Mouse (Mus musculus): Measurements from ENCODE around the gene Tmem144. TPM values are rescaled to one million over a fixed set of nuclear protein-coding genes. Genes with fewer than 3 reads are reported as not detected.

Tmem144 gene
- total and polyA plus RNA-seq, 3 experiments, result 0.59 to 2.0 (median 1.3) TPM

DNA sequence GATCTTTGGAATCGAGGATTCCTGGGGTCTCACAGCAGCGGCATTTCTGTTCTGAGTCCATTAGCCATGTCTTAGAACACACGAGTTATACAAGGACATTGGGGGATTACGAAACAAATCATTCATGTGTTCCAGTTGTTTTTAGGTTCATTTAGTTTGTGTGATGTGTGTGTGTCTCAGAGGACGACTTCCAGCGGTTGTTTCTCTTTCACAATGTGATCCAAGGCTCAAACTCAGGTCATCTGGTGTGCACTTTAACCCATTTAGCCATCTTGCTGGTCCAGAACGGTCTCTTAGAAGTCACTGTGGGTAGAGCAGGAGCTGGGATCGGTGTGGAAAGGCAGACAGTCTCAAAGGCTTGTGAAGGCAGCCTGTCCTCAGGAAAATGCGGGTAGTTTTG lies 47.3 kb upstream of the Tmem144 start:
- Histone ChIP-seq H3K4me3 (replicated peaks in 1 of 3; ENCODE audit: low read depth in 2 of 3, low read length in 2 of 3, poor library complexity in 1 of 3) (no peak overlapping the region), H3K27ac (ENCODE audit: insufficient read depth, low read depth) (no peak overlapping the region), H3K9ac (ENCODE audit: insufficient read depth, low read depth) (no peak overlapping the region), H3K9me3 (replicated peaks; ENCODE audit: low read length) (no peaks in the 10 kb centered on the region), H3K4me1 (ENCODE audit: control insufficient read depth in 1 of 2, insufficient read depth in 2 of 2) (peaks cover 0 to 8% of the 10 kb centered on the region in 2 experiments; a peak in 2 of 4 replicates), H3K4me2 (ENCODE audit: insufficient read depth, low read depth, poor library complexity, severe bottlenecking) (no peak overlapping the region), H3K79me2 (replicated peaks; ENCODE audit: control insufficient read depth, extremely low read depth, insufficient read depth, poor library complexity, severe bottlenecking) (no peaks in the 10 kb centered on the region), H3K36me3 (replicated peaks in 1 of 2; ENCODE audit: control insufficient read depth in 1 of 2, insufficient read depth in 1 of 2, low read length in 1 of 2) (peaks cover 0 to 20% of the 10 kb centered on the region in 2 experiments), H3K27me3 (replicated peaks) (no peaks in the 10 kb centered on the region)
- TF ChIP-seq SIN3A (IDR thresholded peaks at IDR 0.05; ENCODE audit: low read length), result no peak
- no peak for TF ChIP-seq NRF1 (IDR thresholded peaks at IDR 0.05; ENCODE audit: low read depth, low read length)
- dilution Hi-C loops (cut with MboI; ENCODE audit: extremely low pct_ligation_motif_present, extremely low pct_unique_long_range_greater_than_20kb, low sequenced_read_pairs), result no loop called here
- no peak for DNase-seq (ENCODE audit: extremely low read depth)
- in situ Hi-C loops (cut with MboI; ENCODE audit: low pct_ligation_motif_present, low pct_unique_long_range_greater_than_20kb, low sequenced_read_pairs), result no loop called here

DNA sequence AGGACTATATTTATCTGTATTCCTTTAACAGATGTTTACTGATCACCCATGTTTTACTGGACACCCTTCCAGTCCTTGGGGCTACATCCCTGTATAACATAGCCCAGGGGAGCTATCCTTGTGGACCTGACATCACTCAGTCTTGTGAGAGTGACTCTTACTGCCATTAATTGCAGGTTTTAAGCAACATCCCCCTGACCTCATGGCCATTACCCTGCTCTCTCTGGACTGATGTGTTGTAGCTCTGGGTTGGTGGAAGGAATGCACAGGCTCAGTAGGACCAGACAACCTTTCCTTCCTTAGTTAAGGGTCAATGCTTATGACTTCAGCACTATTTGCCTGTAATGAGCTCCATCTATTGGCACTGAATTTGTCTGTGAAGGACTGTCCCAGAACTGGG lies 45.9 kb upstream of the Tmem144 start:
- dilution Hi-C loops (cut with MboI; ENCODE audit: extremely low pct_ligation_motif_present, extremely low pct_unique_long_range_greater_than_20kb, low sequenced_read_pairs), result no loop called here
- TF ChIP-seq MXI1 (IDR thresholded peaks at IDR 0.05; ENCODE audit: low read depth, low read length) (no peak), ZNF384 (IDR thresholded peaks at IDR 0.05; ENCODE audit: low read depth, low read length) (no peak), KAT2A (IDR thresholded peaks at IDR 0.05; ENCODE audit: insufficient replicate concordance, low read length) (no peak), RAD21 (IDR thresholded peaks at IDR 0.05; ENCODE audit: low read depth, low read length) (no peak), USF2 (conservative IDR thresholded peaks at IDR 0.05; ENCODE audit: low read depth, low read length) (no peak), MYC (IDR thresholded peaks at IDR 0.05; ENCODE audit: low read depth, low read length) (no peak), TBP (conservative IDR thresholded peaks at IDR 0.05; ENCODE audit: low read depth, low read length) (no peak)
- H3K36me3 ChIP-seq (replicated peaks in 1 of 2; ENCODE audit: control insufficient read depth in 1 of 2, insufficient read depth in 1 of 2, low read length in 1 of 2), result peaks cover 0 to 12% of the 10 kb centered on the region in 2 experiments
- no peaks in the 10 kb centered on the region for H3K27me3 ChIP-seq (replicated peaks)
- H3K27ac ChIP-seq (ENCODE audit: insufficient read depth, low read depth), result no peak overlapping the region
- no peak overlapping the region for H3K4me2 ChIP-seq (ENCODE audit: insufficient read depth, low read depth, poor library complexity, severe bottlenecking)
- no peaks in the 10 kb centered on the region for H3K79me2 ChIP-seq (replicated peaks; ENCODE audit: control insufficient read depth, extremely low read depth, insufficient read depth, poor library complexity, severe bottlenecking)
- in situ Hi-C loops (cut with MboI; ENCODE audit: low pct_ligation_motif_present, low pct_unique_long_range_greater_than_20kb, low sequenced_read_pairs), result no loop called here
- no peaks in the 10 kb centered on the region for H3K9me3 ChIP-seq (replicated peaks; ENCODE audit: low read length)
- H3K4me1 ChIP-seq (ENCODE audit: control insufficient read depth in 1 of 2, insufficient read depth in 2 of 2), result peaks cover 0 to 8% of the 10 kb centered on the region in 2 experiments; a peak in 2 of 4 replicates
- no peak overlapping the region for H3K9ac ChIP-seq (ENCODE audit: insufficient read depth, low read depth)
- DNase-seq (ENCODE audit: extremely low read depth), result no peak
- H3K4me3 ChIP-seq (replicated peaks in 1 of 3; ENCODE audit: low read depth in 2 of 3, low read length in 2 of 3, poor library complexity in 1 of 3), result no peak overlapping the region

DNA sequence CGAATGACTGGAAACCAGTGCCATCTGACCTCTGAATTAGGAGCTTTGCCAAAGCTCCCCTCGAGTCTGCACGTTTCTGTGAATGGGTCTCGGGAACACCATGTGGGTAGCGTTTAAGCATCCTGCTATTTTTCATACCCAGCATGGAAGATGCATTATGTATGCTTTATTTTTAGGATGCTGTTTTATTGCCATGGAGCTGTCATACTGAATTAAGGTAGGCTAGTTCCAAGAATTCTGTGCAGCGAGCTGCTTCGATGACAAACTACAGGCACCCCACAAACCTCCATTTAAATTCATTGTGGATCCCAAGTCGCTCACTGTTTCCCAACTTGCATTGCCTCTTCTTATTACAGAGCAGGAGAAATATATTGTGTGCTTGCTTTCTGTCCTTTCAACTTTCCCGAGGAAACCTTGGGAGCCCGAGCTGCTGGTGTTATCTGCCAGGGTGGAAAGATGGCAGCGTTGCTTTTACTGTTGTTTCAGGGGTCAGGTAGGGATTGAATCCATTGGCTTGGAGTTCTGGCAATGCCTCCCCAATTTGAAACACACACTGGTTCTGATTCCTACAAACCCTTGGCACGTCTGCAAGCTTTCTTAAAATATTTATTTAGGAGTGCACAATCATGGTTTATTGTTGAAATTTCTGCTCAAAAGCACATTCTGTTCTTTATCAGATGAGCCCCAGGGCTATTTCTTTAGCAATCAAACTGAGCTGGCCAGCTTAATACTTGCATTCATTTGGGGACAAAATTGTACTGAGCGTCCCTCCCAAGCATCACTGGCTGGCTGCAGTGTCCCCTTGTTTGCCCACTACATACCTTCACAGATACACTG lies 45.2 kb upstream of the Tmem144 start:
- dilution Hi-C loops (cut with MboI; ENCODE audit: extremely low pct_ligation_motif_present, extremely low pct_unique_long_range_greater_than_20kb, low sequenced_read_pairs), result no loop called here
- H3K9ac ChIP-seq (ENCODE audit: insufficient read depth, low read depth), result no peak overlapping the region
- peaks cover 0 to 8% of the 10 kb centered on the region in 2 experiments; a peak in 2 of 4 replicates for H3K4me1 ChIP-seq (ENCODE audit: control insufficient read depth in 1 of 2, insufficient read depth in 2 of 2)
- no peak overlapping the region for H3K4me3 ChIP-seq (replicated peaks in 1 of 3; ENCODE audit: low read depth in 2 of 3, low read length in 2 of 3, poor library complexity in 1 of 3)
- no peak for DNase-seq (ENCODE audit: extremely low read depth)
- peaks cover 0 to 11% of the 10 kb centered on the region in 2 experiments for H3K36me3 ChIP-seq (replicated peaks in 1 of 2; ENCODE audit: control insufficient read depth in 1 of 2, insufficient read depth in 1 of 2, low read length in 1 of 2)
- H3K4me2 ChIP-seq (ENCODE audit: insufficient read depth, low read depth, poor library complexity, severe bottlenecking), result no peak overlapping the region
- TF ChIP-seq USF1 (IDR thresholded peaks at IDR 0.05; ENCODE audit: low read depth, low read length), result no peak
- TF ChIP-seq MXI1 (IDR thresholded peaks at IDR 0.05; ENCODE audit: low read depth, low read length), result no peak
- no peak for TF ChIP-seq UBTF (IDR thresholded peaks at IDR 0.05; ENCODE audit: low read depth, low read length)
- no peak for TF ChIP-seq MAX (IDR thresholded peaks at IDR 0.05; ENCODE audit: low read length)
- no peak for TF ChIP-seq EP300 (IDR thresholded peaks at IDR 0.05; ENCODE audit: low read length)
- no peak for TF ChIP-seq ELF1 (IDR thresholded peaks at IDR 0.05; ENCODE audit: low read depth, low read length)
- TF ChIP-seq ZMIZ1 (IDR thresholded peaks at IDR 0.05; ENCODE audit: low read depth, low read length), result no peak
- TF ChIP-seq IRF4 (IDR thresholded peaks at IDR 0.05; ENCODE audit: low read depth, low read length), result no peak
- TF ChIP-seq CTCF (conservative IDR thresholded peaks at IDR 0.05 in 1 of 2, IDR thresholded peaks at IDR 0.05 in 1 of 2; ENCODE audit: low read depth in 2 of 2, low read length in 2 of 2), result no peak
- no peak for TF ChIP-seq ZC3H11A (IDR thresholded peaks at IDR 0.05; ENCODE audit: low read depth, low read length)
- no peak for TF ChIP-seq MAZ (IDR thresholded peaks at IDR 0.05; ENCODE audit: low read depth, low read length)
- no peak for TF ChIP-seq RAD21 (IDR thresholded peaks at IDR 0.05; ENCODE audit: low read depth, low read length)
- no peak for TF ChIP-seq SMC3 (IDR thresholded peaks at IDR 0.05; ENCODE audit: low read depth, low read length)
- TF ChIP-seq PAX5 (IDR thresholded peaks at IDR 0.05; ENCODE audit: low read length), result no peak
- no peak for TF ChIP-seq MEF2A (IDR thresholded peaks at IDR 0.05; ENCODE audit: borderline replicate concordance, low read depth, low read length)
- no peak overlapping the region for H3K27ac ChIP-seq (ENCODE audit: insufficient read depth, low read depth)
- H3K79me2 ChIP-seq (replicated peaks; ENCODE audit: control insufficient read depth, extremely low read depth, insufficient read depth, poor library complexity, severe bottlenecking), result no peaks in the 10 kb centered on the region
- no peaks in the 10 kb centered on the region for H3K27me3 ChIP-seq (replicated peaks)
- no peaks in the 10 kb centered on the region for H3K9me3 ChIP-seq (replicated peaks; ENCODE audit: low read length)
- in situ Hi-C loops (cut with MboI; ENCODE audit: low pct_ligation_motif_present, low pct_unique_long_range_greater_than_20kb, low sequenced_read_pairs), result no loop called here
